Mouse (Mus musculus): ENCODE data around the gene Tex35.

Gene Tex35

DNA sequence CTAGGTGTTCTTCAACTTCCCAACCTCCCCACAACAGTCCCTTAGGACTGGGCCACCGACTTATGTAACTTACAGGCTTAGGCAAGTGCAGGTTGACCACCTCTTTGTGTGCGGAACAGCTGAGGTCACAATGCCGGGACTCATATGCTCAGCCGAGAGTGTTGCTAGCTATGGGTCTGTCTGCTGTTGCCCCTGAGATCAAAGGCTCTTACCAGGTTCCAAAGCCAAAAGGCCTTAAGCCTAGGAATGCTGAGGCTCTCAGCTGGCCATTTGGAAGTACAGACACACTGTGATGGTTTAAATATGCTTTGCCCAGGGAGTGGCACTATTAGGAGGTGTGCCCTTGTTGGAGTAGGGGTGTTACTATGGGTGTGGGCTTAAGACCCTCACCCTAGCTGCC is at the start of gene Tex35:
Tex35 (minus strand) TSS at position 101 of the 400 bp plus-strand sequence.
- TF ChIP-seq GATA4 (IDR thresholded peaks at IDR 0.05; ENCODE audit: insufficient replicate concordance, low read length), result no peak

DNA sequence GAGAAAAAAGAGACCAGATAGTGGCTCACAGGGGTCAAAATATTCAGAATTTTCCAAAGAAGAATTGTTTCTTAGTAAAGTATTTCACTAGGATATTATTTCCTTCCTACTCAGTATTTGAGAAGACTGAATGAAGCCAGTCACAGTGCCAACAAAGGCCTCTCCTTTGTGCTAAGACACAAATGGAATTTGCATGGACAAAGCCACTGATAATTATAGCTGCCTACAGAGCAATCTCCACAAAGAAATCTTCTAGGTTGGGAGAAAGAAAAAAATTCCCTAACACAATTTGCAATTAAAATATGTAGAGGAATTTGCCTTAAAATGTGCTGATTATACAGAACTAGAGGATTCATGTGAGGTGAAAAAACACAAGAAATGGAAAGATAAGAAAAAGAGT is 45.3 kb upstream of the Tex35 start:
- no peak for TF ChIP-seq GATA4 (IDR thresholded peaks at IDR 0.05; ENCODE audit: insufficient replicate concordance, low read length)

DNA sequence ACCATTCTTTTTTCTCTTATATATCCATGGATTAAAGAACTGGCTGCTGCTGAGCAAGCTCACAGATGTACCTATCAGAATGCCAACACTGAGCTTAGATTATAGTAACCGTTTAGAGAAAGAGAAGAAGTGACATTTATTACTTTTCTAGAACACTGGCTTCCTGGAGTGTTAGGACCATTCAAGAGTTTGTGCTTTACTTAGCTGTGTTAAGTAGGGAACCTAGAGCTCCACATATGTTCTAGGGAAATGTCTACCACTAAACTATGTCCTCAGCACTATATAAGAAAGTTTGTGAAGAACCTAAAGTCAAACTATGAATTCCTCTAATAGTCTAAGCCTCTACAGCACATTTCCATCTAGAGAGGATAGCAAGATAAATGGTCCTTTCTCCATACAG is 41.6 kb upstream of the Tex35 start:
- TF ChIP-seq GATA4 (IDR thresholded peaks at IDR 0.05; ENCODE audit: insufficient replicate concordance, low read length), result no peak

DNA sequence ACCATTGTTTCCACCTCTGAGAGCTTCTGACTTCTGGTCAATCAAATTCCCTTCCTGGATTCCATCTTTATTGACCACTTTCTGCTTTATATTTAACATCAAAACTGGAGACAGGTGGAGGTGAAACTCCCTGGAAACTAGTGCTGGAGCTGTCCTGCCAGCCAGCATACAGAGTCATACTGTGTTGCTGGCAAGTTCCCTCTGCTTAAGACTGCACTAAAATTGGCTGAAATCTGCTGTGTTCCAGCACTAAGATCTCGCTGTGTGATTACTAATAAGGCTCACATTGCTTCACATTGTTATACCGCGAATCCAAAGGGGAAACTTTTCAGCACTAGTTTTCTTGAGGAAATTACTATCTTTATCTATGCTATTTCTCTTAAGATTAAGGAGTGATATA is 36.1 kb upstream of the Tex35 start:
- no peak for TF ChIP-seq GATA4 (IDR thresholded peaks at IDR 0.05; ENCODE audit: insufficient replicate concordance, low read length)

DNA sequence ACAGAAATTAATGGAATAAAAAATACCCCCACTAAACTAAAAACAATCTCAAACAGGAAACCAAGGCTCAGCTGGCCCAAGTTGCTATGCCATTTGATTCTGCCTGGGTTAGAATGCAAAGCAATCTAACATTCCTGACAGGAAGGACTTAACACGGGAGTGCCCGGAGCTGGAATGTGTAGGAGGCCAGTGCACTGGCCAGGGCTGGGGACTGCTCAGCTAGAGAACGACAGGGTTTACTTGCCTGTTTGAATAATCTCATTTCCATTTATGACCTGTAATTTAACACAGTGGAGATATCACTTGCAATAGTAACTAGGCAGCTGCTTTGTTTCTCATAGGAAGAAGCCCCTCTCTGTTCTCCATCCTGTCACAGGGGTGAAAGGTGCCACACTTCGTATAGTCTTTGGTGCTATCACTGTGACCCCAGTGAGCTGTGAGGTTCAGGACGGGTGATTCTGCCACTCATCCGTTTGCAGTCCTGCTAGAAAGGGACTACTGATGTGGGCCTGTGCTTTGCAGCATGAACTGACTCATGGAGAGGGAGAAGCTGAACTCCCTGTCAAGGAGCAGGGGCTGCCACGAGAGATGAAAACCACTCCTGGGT is 34.9 kb upstream of the Tex35 start:
- TF ChIP-seq GATA4 (IDR thresholded peaks at IDR 0.05; ENCODE audit: insufficient replicate concordance, low read length), result no peak

DNA sequence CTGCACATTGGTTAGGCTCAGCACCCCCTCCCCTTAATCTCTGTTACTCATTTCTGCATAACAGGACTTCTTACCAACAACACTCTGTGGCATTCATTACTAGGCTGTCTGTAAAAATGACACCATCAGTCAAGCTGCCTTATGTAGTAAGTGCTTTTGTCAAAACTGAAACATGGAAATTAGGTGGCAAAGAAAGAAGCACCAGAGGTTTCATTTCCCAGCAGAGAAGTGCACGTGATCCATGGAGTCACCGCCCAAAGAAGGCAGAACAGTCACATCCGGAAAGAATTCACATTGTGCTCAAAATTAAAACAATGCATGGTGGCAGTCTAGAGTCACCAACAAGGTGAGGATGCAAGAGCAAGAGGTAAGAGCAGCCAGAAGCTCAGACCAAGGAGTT is 32.5 kb upstream of the Tex35 start:
- no peak for TF ChIP-seq GATA4 (IDR thresholded peaks at IDR 0.05; ENCODE audit: insufficient replicate concordance, low read length)

DNA sequence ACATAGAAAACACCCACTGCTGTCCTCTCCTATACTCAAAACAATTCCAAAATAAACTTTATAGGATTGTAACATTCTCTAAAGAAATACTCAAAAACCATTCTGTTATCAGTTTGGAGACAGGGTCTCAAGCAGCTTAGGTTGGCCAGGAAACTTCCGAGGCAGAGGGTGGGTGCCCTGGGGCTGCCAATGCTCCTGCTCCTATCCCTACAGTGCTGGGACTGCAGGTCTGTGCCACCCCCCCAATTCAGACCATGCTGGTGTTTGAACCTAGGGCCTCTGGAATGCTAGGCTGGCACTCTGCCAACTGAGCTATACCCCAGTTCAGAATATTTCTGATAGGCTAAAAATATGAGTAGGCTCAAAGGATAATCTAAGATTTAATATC is 29.4 kb upstream of the Tex35 start:
- no peak for TF ChIP-seq GATA4 (IDR thresholded peaks at IDR 0.05; ENCODE audit: insufficient replicate concordance, low read length)

DNA sequence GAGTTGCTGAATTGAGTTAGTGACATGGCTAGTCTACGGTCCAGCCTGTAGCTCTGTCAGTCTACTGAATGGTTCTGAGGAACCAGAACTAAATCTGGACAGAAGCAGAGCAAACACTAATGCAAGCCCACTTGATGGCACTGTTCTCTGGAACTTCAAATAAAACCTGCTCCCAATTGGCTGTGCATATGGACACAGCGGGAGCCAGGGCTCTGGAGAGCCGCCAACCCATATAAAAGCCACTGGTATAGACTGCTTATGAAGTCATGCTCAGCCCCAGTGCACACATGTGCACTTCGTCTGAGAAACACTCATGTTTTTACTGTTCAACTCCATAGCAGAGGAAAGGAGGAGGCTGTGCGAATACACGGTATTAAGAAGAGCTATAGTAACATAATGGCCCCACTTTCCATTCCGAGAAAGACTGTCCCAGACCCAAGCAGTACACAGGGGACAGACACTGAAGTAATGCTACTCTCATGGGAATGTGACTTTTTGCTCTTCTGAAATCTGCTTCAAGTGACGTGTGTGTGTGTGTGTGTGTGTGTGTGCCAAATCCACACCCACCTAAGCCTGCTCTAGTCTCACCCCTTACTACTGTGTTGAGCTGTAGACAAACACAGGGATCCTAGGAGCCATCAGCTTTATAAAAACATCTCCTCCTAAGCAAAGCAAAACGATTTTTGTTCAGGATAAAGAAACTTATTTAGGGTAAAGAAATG is 28.8 kb upstream of the Tex35 start:
- TF ChIP-seq GATA4 (IDR thresholded peaks at IDR 0.05; ENCODE audit: insufficient replicate concordance, low read length), result no peak

DNA sequence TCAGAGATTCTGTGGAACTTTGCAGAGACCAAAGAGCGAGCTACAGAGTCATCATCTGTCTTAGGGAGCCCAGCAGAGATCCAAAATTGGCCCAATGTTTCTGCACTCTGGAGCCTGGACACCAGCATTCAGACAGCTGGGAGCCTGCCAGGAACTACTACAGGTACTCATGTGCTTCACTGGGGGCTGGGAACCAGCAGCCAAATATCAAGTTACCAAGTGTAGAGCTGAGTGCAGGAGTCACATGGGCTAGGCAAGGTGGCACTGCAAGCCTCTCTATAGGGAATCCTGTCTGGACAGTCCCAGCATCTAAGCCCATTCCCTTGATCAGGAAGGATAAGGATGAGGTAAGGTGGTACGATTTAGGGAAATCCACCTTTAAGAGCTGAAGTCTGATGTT is 19.7 kb upstream of the Tex35 start:
- no peak for TF ChIP-seq GATA4 (IDR thresholded peaks at IDR 0.05; ENCODE audit: insufficient replicate concordance, low read length)

DNA sequence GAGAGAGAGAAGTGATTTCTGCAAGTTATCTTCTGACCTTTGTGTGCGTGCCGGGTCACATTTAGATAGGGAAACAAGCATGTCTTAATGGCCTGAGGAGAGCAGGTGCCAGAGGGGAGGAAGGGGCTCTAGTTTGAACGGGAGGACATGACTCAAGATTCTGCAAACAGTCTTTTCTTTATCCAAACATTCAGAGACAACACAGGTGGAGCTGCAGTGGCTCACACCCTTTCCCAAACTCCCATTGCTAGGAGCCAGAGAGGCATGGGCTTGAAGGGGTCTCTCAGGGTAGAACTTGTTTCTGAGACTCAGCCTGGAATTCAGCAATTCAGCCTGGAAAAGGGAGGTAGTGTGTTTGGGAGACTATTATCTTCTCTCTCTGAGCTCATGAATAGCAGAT is 15.4 kb upstream of the Tex35 start:
- TF ChIP-seq GATA4 (IDR thresholded peaks at IDR 0.05; ENCODE audit: insufficient replicate concordance, low read length), result no peak

DNA sequence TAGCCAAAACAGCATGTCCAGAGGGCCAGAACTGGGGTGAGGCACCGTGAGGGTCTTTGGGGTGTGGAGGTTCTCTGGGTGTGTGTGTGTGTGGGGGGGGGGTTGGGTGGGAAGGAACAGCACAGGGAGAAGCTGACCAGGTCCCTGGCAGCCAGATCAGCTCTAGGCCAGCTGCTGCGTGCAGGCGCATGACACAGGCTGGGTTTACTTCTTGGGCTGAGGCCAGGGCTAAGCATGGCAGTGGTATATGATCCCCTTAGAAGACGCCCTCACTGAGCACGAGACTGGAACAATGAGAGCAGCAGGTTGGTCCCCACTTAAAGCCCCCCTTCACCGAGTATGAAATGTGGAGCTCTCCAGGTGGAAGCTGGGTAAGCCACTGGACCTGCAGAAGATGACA is 10.7 kb upstream of the Tex35 start:
- no peak for TF ChIP-seq GATA4 (IDR thresholded peaks at IDR 0.05; ENCODE audit: insufficient replicate concordance, low read length)

DNA sequence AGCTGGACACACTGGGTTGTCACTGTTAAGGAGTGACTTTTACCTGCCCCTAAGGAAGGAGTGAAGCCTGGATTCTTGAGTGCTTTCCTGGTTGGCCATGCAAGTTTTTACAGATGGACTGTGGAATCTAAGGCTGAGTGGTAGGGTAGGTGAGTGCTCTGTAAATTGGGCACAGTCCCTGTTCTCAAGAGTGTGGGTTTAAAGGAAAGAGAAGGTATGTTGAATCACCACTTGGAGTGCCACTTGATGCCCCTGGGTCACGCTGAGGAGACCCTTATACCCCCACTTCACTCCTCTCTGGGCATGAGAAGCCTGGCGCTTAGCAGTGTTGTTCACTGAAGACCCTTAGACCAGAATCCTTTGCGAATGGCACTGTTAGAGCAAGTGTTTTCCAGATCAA is 9.0 kb upstream of the Tex35 start:
- no peak for TF ChIP-seq GATA4 (IDR thresholded peaks at IDR 0.05; ENCODE audit: insufficient replicate concordance, low read length)

DNA sequence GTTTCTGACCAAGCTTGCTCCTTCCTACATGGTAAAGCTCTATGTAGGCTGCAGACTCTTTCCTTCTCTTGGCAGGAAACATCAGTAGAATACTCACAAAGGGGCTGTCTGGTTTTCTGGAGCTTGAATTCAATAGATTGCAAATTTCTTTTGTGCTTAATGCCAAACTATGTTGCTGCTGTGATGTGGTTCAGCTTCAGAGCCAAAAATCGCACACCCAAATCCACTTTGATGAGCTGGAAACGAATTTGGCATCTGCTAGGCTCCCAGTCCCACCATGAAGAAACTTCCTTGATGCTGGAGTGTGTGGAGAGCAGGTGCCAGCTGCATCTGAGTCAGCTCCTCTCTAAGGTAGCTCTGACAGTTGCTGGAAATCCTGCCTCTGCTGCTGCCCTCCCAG is 6.0 kb upstream of the Tex35 start:
- no peak for TF ChIP-seq GATA4 (IDR thresholded peaks at IDR 0.05; ENCODE audit: insufficient replicate concordance, low read length)

DNA sequence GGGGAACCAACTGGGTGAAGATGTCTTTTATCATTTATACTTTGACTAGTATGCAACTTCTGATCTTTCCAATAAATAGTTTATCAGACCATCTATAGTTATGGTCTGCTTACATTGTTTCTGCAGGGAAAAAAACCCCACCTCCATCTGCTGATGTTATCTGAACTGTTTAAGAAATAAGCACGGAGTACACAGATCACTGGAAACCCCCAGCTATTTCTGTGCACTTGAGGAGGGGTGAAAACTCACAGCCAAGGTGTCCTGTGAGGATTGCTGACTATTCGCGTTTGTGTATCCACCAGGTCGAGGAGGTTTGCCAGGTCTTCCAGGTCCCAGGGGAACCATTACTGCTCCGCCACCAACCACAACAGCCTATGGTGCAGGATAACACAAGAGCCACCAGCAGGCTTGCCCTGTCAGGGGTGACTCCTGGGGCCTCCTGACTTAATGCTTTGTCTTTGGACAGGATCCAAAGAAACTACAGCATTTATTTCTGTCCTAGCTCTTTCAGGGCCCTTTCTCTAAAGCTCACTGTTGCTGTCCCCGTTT is 1.9 kb upstream of the Tex35 start:
- no peak for TF ChIP-seq GATA4 (IDR thresholded peaks at IDR 0.05; ENCODE audit: insufficient replicate concordance, low read length)

DNA sequence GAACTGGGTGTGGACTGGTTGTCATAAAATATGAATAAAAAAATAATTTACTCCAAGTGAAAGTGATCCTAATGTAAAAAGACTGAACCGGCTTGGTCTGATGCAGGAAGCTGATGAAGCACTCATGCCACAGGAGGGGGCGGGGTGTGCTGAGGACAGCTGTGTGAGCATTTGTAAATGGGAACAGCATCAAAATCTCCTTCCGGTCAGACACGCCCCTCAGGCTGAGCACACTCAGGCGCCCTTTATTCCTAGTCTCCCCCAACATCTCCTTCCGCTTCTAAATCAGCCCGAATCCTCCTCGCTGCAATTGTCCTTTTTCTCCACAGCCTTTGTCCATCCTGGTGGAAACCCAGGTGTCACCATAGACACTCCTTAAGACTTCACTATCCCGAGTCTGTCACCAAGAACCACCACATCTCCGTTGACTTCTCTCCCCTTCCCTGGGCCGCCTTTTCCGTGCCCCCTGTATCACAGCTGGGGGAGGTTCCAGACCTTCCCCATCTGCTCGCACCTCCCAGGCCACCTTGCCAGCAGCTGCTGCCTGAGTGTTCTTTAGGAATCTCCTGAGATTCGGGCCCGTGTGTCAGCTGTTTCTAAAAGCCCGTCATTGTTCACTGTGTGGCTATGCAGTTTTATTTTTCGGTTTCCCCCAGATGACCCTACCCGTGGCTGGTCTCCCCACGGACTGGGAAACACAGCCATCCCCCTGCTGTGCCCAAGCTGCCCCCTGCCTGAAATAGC is 7.2 kb downstream of the Tex35 start:
- TF ChIP-seq GATA4 (IDR thresholded peaks at IDR 0.05; ENCODE audit: insufficient replicate concordance, low read length), result no peak

DNA sequence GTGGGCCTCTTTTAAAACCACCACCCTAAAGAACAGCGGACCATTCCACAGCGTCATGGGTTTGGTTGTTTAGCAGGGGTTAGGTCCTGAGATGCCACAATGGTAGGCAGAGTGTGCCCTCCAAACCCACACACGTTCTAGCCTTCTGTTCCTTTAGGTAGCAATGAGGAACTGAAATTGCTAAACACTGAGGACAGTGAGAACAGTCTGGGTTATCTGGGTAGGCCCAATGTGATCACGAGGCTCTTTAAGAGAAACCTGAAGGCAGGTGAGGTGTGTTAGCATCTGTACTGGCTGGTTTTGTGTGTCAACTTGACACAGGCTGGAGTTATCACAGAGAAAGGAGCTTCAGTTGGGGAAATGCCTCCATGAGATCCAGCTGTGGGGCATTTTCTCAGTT is 12.9 kb downstream of the Tex35 start:
- TF ChIP-seq GATA4 (IDR thresholded peaks at IDR 0.05; ENCODE audit: insufficient replicate concordance, low read length), result no peak
